Mouse (Mus musculus) myocyte (in vitro differentiated cells): Measurements from ENCODE around the gene Lats2.

Experiments used
- CEBPB ChIP-seq: IDR thresholded peaks from 2 replicates; pipeline ENCODE4 v1.6.1; 2011; ENCODE audit warnings: mild to moderate bottlenecking, moderate library complexity; ENCODE audit not compliant: poor library complexity, insufficient read depth, severe bottlenecking
- E2F4 ChIP-seq: IDR thresholded peaks from one replicate; pipeline ENCODE4 v1.6.1; 2011; ENCODE audit warnings: mild to moderate bottlenecking, control low read depth, moderate library complexity; ENCODE audit not compliant: insufficient read depth
- MAX ChIP-seq: IDR thresholded peaks from one replicate; pipeline ENCODE4 v1.6.1; 2011; ENCODE audit warnings: low read depth, mild to moderate bottlenecking, control low read depth
- MYOD1 ChIP-seq, 3 experiments: IDR thresholded peaks; one replicate each; pipeline ENCODE4 v1.6.1; 2011; ENCODE audit warnings: control low read depth in 2 of 3, low read depth in 2 of 3, mild to moderate bottlenecking in 2 of 3, moderate library complexity in 1 of 3; ENCODE audit not compliant: insufficient read length in 2 of 3, control insufficient read depth in 1 of 3
- MYOG ChIP-seq, 3 experiments: IDR thresholded peaks; one replicate each; pipeline ENCODE4 v1.6.1; 2011; ENCODE audit warnings: control low read depth in 2 of 3, low read depth in 2 of 3, mild to moderate bottlenecking in 2 of 3; ENCODE audit not compliant: insufficient read length in 2 of 3, control insufficient read depth in 1 of 3, insufficient read depth in 1 of 3
- POLR2A ChIP-seq: IDR thresholded peaks from one replicate; pipeline ENCODE4 v1.6.1; 2011; ENCODE audit warnings: low read depth, mild to moderate bottlenecking, control low read depth, moderate library complexity; ENCODE audit not compliant: insufficient read length
- POLR2AphosphoS2 ChIP-seq: IDR thresholded peaks from one replicate; pipeline ENCODE4 v1.6.1; 2011; ENCODE audit warnings: low read depth, control low read depth; ENCODE audit not compliant: insufficient read length
- REST ChIP-seq: IDR thresholded peaks from one replicate; pipeline ENCODE4 v1.6.1; 2011; ENCODE audit warnings: mild to moderate bottlenecking, control low read depth, moderate library complexity; ENCODE audit not compliant: insufficient read depth, insufficient read length
- SRF ChIP-seq: IDR thresholded peaks from one replicate; pipeline ENCODE4 v1.6.1; 2011; ENCODE audit warnings: low read depth; ENCODE audit not compliant: control insufficient read depth, insufficient read length
- TCF12 ChIP-seq: IDR thresholded peaks from one replicate; pipeline ENCODE4 v1.6.1; 2011; ENCODE audit warnings: mild to moderate bottlenecking, control low read depth; ENCODE audit not compliant: poor library complexity, insufficient read depth, severe bottlenecking
- TCF3 ChIP-seq: IDR thresholded peaks from one replicate; pipeline ENCODE4 v1.6.1; 2011; ENCODE audit warnings: low read depth, control low read depth; ENCODE audit not compliant: insufficient read length
- USF1 ChIP-seq: IDR thresholded peaks from one replicate; pipeline ENCODE4 v1.6.1; 2011; ENCODE audit warnings: low read depth, mild to moderate bottlenecking, control low read depth, moderate library complexity

- TF ChIP-seq POLR2AphosphoS2 (no peak), POLR2A (no peak), USF1 (no peak), MAX (no peak), MYOG (IDR thresholded peaks at IDR 0.05; ENCODE audit: control insufficient read depth in 1 of 3, insufficient read depth in 1 of 3, insufficient read length in 2 of 3, low read depth in 2 of 3) (no peak), SRF (no peak), TCF12 (no peak), MYOD1 (IDR thresholded peaks at IDR 0.05; ENCODE audit: control insufficient read depth in 1 of 3, insufficient read length in 2 of 3, low read depth in 2 of 3) (no peak), E2F4 (no peak), CEBPB (no peak), REST (no peak), TCF3 (no peak)
Measured at GRCm38 (mm10) chr14:57729975-57730499, 28.2 kb downstream of the Lats2 start.
